Mouse (Mus musculus): Measurements from ENCODE around the gene Chn2.

DNA sequence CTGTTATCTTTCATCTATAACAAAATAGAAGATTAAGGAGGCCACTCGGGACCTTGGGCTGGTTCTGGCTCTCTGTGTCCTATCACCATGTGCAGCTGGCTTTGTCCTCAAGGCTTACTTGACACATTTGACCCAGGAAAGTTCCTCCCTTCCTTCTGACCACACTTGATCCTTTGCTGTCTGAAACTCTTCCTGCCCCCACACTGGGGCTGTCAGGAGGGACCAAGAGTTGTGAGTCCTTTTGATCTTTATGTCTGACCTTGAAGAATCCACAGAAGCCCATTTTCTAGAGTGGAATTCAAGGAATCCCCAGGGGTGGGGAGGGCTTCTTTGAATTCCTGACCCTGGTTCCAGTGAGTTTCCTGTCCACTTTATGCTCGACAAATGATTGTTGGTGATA, 21.3 kb upstream of the Chn2 start:
- no peak for TF ChIP-seq POLR2A (IDR thresholded peaks at IDR 0.05; ENCODE audit: control insufficient read depth in 1 of 2, insufficient read depth in 1 of 2, low read depth in 1 of 2, low read length in 2 of 2, poor library complexity in 1 of 2)
- TF ChIP-seq NELFE (IDR thresholded peaks at IDR 0.05; ENCODE audit: low read depth, low read length), result no peak
- TF ChIP-seq ZC3H11A (IDR thresholded peaks at IDR 0.05; ENCODE audit: low read depth, low read length), result no peak
- no peak for TF ChIP-seq GATA1 (IDR thresholded peaks at IDR 0.05; ENCODE audit: low read depth, low read length)
- TF ChIP-seq HCFC1 (IDR thresholded peaks at IDR 0.05; ENCODE audit: low read depth, low read length), result no peak
- TF ChIP-seq CTCF (IDR thresholded peaks at IDR 0.05 in 2 of 3, conservative IDR thresholded peaks at IDR 0.05 in 1 of 3; ENCODE audit: control insufficient read depth in 1 of 3, insufficient read depth in 1 of 3, low read depth in 2 of 3, low read length in 3 of 3, poor library complexity in 1 of 3, severe bottlenecking in 1 of 3), result no peak
